Mouse (Mus musculus): ENCODE measurements around the gene Zdhhc15.
"Not testable (repeated sequence)": the region's sequence is repeated elsewhere in the genome, so short reads cannot be mapped to it uniquely, and the experiment has no call there.

Zdhhc15 gene

DNA sequence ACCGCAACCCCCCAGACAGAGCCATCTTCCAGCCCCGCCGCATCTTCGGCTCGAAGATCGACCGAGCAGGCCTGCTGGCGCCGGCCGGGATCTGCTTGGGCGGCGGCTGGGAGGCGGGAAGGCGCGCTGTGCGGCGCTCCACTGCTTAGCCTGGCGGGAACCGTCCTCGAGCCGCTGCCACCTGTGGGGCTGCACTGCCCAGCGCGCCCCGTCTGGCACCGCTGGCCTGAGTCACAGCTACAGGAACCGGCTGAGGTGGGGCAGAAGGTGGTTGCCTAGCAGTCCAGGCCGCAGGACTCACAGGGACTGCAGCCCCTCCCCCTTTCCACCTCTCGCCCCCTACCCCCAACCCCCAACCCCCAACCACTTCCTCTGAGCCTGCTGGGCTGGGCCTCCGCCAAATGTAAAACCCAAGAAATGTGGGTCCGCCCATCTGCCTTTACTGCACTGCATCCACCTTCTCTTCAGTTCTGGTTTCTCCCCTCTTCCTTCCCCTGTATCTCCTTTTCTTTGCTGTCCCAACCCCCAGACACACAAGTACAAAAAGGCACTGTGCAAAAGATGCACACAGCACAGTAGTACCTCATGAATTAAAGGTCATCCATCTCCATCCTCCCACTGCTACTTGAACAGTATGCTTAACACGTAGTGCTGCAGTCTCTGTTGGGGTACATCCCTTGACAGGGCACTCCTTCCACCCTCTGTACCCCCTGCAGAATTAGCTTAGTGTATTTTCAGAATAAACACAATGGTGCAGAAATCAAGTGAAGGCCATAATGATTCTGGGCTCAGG lies at the start of gene Zdhhc15:
Gene Zdhhc15, minus strand, starts transcription at position 308 of the 793 bp plus-strand sequence.
- peak; percentile 68 to 72 for DNase-seq (ENCODE audit: low spot score in 2 of 2)

DNA sequence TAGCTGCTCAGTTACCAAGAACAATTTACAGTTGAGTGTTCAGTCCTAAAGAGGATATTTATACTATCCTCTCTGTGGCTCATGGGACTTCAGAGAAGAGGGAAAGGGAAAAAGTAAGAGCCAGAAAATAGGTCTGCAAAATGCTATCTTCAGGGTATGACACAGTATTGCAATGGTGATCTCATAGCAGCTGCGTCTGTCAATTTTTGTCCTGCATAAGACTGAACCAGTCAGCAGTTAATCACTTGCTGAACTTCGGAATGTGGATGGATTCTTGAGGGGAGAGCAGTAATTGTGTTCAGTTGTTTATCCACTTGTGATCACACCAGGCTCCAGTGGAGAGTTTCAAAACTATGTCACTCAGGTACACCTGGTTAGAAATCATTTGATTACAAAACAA lies 37.1 kb upstream of the Zdhhc15 start:
- no peak for DNase-seq (ENCODE audit: low spot score in 2 of 2)

DNA sequence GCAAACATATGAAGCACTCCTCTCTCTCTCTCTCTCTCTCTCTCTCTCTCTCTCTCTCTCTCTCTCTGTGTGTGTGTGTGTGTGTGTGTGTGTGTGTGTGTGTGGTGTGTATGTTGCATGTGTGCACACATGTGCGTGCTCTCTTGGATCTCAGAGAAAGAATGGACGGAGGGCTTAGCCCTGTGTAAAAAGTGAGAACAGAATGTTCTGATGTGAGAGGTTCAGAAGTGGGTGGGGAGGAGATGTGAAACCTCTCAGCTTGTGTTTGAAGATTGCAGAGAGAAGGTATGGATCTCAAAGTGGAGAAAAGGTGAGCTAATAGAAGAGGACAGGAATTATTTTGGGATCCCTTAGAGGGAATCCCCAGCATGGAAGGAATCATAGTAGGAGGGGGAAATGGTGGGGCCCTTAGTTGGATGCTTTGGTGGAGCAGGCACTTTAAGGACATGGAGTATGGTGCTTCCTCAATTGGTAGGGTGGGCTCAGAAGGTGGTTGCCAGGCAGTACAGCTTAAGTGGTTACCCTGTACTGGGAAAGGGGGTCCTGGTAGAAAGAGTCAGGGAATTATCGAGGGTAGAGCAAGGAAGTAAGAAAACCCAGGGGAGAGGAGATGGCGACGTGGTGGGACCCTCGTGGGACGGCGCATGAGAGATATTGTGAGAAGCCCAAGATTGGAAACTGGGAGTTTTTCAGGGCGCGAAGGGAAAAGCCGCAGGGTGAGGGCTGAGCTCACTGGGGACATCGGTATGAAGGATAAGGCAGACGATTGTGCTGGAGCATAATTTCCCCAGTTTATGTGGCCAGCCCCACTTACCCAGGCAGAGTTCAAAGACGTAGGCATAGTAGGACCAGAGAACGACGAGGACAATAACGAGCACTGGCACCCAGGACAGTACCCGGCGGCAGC lies 761 bp downstream of the Zdhhc15 start:
- DNase-seq (ENCODE audit: low spot score in 2 of 2) = no peak

- DNase-seq (ENCODE audit: low spot score in 2 of 2) = no peak
Observed at GRCm38 (mm10) chrX:104656976-104657375, 13.9 kb downstream of the Zdhhc15 start.

GRCm38 (mm10) chrX:104612531-104612930 lies 58.3 kb downstream of the Zdhhc15 start:
- DNase-seq (ENCODE audit: low spot score in 2 of 2) = no peak

GRCm38 (mm10) chrX:104603738-104604430 lies 67.0 kb downstream of the Zdhhc15 start:
- not testable (repeated sequence) for DNase-seq (ENCODE audit: low spot score in 2 of 2)

DNA sequence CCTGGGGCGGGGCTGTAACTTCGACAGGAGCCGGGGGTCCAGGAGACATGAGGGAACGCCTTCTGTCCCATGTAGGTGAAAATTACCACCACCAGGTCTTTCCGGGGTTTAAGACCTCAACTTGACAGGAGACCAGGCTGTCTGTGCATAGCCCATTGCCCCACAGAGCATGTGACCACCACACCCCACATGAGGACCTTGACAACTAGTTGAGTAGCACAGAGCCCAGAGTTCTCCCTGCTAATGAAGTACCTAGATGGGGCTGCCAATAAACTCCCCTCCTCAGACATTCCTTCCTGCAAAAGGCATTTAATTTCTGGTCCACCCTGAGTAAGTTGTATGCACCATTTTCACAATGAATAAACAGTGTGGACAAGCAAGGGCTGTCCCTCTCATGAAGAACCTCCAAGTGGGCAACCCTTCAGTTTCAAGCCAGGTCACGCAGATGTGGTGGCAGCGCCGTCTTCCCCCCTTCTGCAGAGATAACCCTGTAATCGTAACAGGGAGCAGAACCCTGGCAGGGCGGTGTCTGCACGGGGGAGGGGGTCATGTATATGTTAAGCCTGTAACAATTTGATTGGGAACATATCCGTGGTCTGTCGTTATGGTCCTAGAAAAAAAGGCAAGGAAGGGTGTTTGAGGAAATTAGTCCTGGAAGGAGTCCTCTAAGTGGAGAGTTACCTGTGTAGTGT lies 68.5 kb downstream of the Zdhhc15 start:
- DNase-seq (ENCODE audit: low spot score in 2 of 2) = not testable (repeated sequence)

DNA sequence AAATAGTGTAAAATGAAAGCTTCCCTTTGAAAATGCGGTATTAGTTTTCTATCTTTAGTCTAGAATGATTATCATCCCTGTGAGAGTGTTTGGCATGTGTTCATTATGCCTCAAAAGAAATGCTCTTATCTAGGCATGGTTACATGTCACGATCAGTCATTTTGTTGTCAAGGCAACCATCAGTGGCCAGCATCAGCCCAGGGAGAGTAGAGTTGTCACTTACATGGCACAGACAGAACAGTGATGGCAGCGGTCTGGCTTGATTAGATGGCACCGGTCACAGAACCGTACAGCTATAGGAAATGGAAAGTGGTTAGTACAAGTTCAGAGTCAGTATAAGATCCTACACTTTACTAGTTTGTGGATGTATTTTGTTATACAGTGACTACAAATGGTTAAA lies 96.9 kb downstream of the Zdhhc15 start:
- DNase-seq (ENCODE audit: low spot score in 2 of 2) = no peak

DNA sequence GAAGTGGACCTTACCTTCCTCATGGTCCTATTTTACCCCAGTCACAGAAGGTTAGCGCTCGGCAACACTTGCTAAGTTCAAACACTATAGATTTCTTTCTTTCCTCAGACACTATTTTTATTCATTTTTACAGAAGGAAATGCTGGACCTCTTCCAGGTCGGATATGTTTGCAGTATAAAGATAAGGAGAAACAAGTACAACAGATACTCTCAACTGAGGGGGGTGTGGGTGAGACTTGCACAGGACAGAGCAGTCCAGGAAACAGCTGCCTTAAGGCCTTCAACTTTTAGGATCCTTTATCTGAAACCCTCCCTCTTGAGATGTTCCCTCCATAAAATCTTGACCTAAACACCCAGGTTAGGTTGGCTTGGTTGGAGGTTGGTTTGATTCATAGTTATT lies 103.4 kb downstream of the Zdhhc15 start:
- no peak for DNase-seq (ENCODE audit: low spot score in 2 of 2)

DNA sequence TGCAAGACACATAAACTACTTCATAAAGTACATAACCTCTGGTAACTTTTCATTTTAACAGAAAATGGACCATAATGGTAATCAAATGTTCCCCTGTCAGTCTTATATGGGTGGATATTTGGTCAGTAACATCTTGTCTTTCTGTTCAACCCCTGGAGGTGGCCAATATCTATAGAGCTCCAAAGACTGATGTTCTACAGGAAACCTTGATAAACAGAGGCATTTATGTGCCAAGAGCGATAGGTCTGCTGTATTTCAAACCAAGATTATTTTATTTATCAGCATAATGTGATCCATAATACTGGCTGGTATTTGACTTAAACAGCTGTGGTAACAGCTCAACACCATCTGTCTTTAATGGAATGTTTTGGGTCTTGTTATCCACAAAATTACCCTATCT lies 125.6 kb downstream of the Zdhhc15 start:
- DNase-seq (ENCODE audit: low spot score in 2 of 2) = no peak

- no peak for DNase-seq (ENCODE audit: low spot score in 2 of 2)
Observed at GRCm38 (mm10) chrX:104543919-104544595, 126.8 kb downstream of the Zdhhc15 start.

DNA sequence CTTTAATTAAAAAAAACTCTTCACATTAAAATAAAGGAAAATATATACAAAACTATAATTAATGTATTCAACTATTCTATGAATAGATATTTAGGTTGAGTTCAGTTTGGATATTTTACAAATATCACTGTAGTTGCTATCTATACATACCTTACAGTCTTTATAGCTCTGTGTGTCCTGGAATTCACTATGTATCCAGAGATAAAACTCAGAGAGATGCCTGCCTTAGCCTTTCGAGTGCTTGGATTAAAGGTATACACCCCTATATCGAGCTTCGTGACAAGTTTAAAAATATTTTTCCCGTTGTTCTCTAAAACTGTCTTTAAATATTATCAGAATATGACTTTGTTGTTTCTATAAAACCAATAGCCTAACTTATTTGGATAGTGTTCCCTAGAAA lies 128.2 kb downstream of the Zdhhc15 start:
- DNase-seq (ENCODE audit: low spot score in 2 of 2) = no peak

DNA sequence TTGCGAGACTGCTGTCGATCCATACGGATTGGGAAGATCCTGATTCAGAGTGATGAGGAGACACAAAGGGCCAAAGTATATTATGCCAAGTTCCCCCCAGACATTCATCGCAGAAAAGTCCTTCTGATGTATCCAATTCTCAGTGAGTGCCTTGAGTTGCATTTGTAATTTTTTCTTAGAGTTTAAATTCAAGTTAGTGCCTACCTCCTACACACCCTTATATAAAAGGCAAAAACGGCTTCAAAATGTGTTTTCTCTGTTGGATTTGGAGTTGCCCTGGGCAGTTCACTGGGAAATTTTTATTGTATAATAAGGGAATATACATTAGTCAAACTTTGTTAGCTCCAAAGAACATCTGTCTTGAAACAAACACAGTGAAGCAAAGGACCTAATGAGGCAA lies 169.1 kb downstream of the Zdhhc15 start:
- DNase-seq (ENCODE audit: low spot score in 2 of 2) = no peak

DNA sequence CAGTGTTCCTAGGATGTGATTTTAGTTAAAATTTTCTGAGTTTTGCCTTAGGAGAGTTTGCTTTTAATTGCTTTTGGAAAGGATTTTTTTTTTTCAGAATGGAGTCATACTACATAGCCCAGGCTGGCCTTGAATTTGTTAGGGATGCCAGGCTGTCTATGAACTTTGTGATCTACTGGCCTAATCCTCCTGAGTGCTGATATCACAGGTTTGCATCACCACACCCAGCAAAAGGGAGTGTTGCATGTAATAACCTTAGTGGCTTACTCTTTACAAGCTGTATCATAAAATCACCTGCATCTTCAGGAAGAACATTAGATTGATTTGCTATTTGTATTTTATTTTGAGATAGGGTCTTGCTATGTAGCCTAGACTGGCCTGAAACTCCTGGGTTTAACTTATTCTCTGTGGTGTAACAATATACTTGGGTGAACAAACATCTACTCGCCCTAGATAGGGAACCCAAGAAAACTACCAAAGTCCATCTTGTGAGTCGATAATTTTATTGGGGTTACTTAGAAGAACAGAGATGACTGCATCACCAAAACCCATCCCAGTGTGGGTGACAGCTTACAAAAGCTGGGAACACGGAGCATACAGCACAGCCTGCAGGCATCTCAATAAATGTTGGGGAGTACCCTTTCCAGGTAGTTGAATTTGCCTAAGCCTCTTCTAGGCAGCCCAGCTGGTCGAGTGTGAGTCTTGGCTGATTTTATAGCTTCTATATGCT lies 181.1 kb downstream of the Zdhhc15 start:
- no peak for DNase-seq (ENCODE audit: low spot score in 2 of 2)

- no peak for DNase-seq (ENCODE audit: low spot score in 2 of 2)
Observed at GRCm38 (mm10) chrX:104488870-104489467, 181.9 kb downstream of the Zdhhc15 start.

- DNase-seq (ENCODE audit: low spot score in 2 of 2) = no peak
Observed at GRCm38 (mm10) chrX:104488036-104488435, 182.8 kb downstream of the Zdhhc15 start.
